Mouse (Mus musculus): ENCODE results near the gene Prkar1b.

Gene Prkar1b

DNA sequence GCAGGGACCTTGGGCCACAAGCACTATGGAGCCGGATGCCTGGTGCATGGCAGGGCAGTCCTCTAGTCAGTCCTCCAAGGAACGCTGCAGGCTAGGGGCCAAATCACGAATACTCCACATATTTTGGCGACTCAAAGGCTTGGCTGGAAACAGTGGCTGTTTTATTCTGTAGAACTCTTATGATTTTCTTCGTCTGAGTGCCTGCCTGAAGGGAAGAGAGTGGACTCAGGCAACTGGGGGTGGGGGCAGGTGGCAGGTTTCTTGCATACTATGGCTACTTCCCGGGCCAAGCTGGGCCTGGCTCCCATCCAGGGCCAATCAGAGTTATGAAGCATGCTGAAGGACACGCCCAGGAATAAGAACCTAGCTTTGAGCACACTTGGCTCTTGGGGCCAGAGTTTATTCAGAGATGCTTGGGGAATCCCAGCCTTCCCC lies 179.7 kb downstream of the Prkar1b start:
- no peak for DNase-seq (ENCODE audit: low spot score)
